Mouse (Mus musculus): ENCODE measurements around the gene Gm17720.

Gm17720 gene

GRCm38 (mm10) chr8:110102653-110103052 lies at the start of gene Gm17720:
Gene Gm17720, minus strand, starts transcription at chr8:110102753.
- no peak for DNase-seq

GRCm38 (mm10) chr8:110145538-110145937 lies 43.0 kb upstream of the Gm17720 start:
- DNase-seq: no peak

- DNase-seq: no peak
Measured at GRCm38 (mm10) chr8:110140770-110141169, 38.2 kb upstream of the Gm17720 start.

- DNase-seq: no peak
Measured at GRCm38 (mm10) chr8:110140156-110140555, 37.6 kb upstream of the Gm17720 start.

- no peak for DNase-seq
Measured at GRCm38 (mm10) chr8:110135515-110135914, 33.0 kb upstream of the Gm17720 start.

- no peak for DNase-seq
Measured at GRCm38 (mm10) chr8:110134236-110134635, 31.7 kb upstream of the Gm17720 start.

- DNase-seq: no peak
Measured at GRCm38 (mm10) chr8:110130537-110130936, 28.0 kb upstream of the Gm17720 start.

- DNase-seq: no peak
Measured at GRCm38 (mm10) chr8:110119715-110120114, 17.2 kb upstream of the Gm17720 start.

- no peak for DNase-seq
Measured at GRCm38 (mm10) chr8:110101676-110102075, 877 bp downstream of the Gm17720 start.

GRCm38 (mm10) chr8:110100907-110101306 lies 1.6 kb downstream of the Gm17720 start, which contains the start of gene Gm21964:
Gene Gm21964, plus strand, starts transcription at chr8:110101207.
- DNase-seq: no peak

GRCm38 (mm10) chr8:110091869-110092268 lies 10.7 kb downstream of the Gm17720 start:
- no peak for DNase-seq

GRCm38 (mm10) chr8:110082416-110083105 lies 20.0 kb downstream of the Gm17720 start:
- no peak for DNase-seq

- peak; percentile 92 for DNase-seq
Measured at GRCm38 (mm10) chr8:110079282-110080221, 23.0 kb downstream of the Gm17720 start, which contains the start of gene Zfp612. Gene Zfp612, plus strand, starts transcription at chr8:110079746.

- no peak for DNase-seq
Measured at GRCm38 (mm10) chr8:110074496-110074895, 28.1 kb downstream of the Gm17720 start.

- DNase-seq: no peak
Measured at GRCm38 (mm10) chr8:110071600-110071999, 31.0 kb downstream of the Gm17720 start.

- DNase-seq: no peak
Measured at GRCm38 (mm10) chr8:110069706-110070105, 32.8 kb downstream of the Gm17720 start.

GRCm38 (mm10) chr8:110065676-110066075 lies 36.9 kb downstream of the Gm17720 start:
- peak; percentile 62 for DNase-seq

- peak; percentile 69 for DNase-seq
Measured at GRCm38 (mm10) chr8:110064606-110065365, 37.8 kb downstream of the Gm17720 start.

- DNase-seq: peak; percentile 18
Measured at GRCm38 (mm10) chr8:110064161-110064560, 38.4 kb downstream of the Gm17720 start.

- DNase-seq: peak; percentile 54
Measured at GRCm38 (mm10) chr8:110058207-110058606, 44.3 kb downstream of the Gm17720 start.

GRCm38 (mm10) chr8:110051208-110051607 lies 51.3 kb downstream of the Gm17720 start:
- no peak for DNase-seq

- peak; percentile 79 for DNase-seq
Measured at GRCm38 (mm10) chr8:110040509-110040908, 62.0 kb downstream of the Gm17720 start.

GRCm38 (mm10) chr8:110039659-110040058 lies 62.9 kb downstream of the Gm17720 start, which contains the start of gene Chst4:
Gene Chst4, minus strand, starts transcription at chr8:110039740.
- no peak for DNase-seq
